Mouse (Mus musculus): ENCODE data around the gene Tchp. TPM values are rescaled to one million over a fixed set of nuclear protein-coding genes. Genes with fewer than 3 reads are reported as not detected.

Gene Tchp
- polyA plus RNA-seq, 3 experiments from 2014 or later = 4.4 to 30.2 (median 13.8) TPM

DNA sequence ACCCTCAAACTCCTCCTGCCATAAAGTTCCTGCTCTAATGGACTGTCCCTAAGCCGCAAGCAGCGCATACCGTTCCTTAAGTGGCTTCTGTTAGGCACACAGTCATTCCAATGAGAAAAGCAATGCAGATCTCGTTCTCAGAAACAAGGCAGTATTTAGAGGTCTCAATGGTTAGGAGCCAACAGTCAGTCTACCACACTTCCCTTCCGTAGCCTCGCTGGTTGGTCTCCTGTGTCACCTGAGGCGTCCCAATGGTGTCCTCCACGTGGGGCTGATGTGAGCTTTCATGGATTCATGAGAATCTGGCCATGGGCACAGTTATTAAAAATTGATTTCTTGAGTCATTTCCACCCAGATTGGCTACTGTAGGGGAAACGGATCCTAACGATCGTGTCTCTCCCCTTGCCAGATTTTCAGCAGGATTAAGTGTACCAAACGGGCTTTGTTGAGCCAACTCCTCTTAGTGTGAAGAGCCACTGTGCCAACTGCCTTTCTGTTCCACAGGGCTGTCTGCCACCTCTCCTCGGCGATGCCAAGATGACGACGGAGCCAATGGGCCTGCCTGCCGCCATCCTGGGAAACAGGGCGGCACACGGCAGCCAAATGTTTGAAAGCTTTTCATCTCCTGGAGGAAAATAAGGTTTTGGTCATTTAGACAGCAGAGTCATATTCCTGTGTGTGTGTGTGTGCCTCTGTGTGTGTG is 9.4 kb upstream of the Tchp start:
- no peak for ATAC-seq

DNA sequence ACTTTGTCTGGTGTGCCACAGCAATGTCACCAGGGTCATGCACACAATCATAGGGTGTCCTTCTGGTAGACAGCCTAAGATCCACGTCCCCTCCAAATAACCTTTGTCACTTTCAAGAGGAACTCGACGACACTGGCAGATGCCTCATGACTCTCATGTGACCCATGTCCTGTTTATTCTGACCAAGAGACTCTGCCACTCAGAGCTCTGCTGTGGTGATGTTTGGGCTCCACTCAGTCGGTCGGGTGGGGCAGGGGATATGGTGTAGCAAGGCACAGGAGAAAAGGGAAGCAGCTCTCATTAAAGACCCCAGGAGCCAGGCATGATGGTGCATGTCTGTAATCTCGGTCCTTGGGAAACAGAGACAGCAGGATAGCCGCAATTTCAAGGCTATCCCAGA is 8.5 kb upstream of the Tchp start:
- no peak for ATAC-seq

GRCm38 (mm10) chr5:114702403-114703392 is 4.9 kb upstream of the Tchp start:
- ATAC-seq = no peak

DNA sequence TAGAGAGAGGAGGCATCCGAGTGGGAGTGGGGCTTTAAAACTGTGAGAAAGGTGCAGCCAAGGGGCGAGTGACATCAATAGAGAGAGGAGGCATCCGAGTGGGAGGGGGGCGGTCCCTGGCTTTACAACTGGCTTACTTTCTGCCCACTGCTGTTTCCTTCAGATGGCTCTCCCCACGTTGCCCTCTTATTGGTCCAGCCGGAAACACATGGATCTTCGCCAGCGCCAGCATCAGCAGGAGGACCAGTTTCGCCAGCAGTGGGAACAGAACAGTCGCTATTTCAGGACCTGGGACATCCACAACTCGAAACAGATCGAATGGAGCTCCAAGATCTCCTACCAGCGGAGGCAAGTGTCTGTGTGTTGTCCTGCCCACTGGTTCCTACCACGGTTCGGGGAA is 931 bp downstream of the Tchp start:
- ATAC-seq = no peak

DNA sequence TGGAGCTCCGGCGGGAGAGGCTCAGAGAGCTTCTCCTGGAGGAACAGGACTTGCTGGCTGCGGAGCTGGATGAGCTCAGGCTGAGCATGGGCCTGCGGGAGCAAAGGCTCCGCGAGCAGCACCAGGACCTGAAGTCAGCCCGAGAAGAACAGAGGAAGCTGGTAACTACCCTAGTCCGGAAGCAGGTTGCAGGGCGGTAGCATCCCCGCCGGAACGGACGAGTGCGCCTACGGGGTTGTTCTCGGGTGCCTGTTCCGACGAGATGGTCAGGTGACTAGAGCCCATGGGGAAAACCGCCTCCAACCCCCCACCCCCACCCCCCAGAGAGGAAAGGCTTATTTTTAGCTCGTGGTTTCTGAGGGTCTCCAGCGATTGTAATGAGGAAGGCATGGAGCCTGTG is 1.8 kb downstream of the Tchp start:
- ATAC-seq = no peak

DNA sequence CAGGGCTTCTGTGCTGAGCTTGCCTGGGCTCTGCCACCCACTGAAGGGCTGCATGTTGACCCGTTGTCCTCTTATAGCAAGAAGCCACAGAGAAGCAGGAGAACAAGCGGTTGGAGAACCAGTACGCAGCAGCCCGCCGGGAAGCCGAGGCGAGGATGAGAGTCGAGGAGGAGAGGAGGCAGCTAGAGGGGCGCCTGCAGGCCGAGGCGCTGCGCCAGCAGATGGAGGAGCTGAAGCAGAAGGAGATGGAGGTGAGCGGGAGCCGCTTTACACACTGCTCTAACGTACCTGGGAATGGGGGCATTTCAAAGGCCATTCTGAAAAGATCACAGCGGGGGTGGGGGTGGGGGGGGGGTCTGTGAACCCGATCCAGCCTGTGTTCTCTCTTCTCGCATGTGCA is 7.0 kb downstream of the Tchp start:
- ATAC-seq = no peak

DNA sequence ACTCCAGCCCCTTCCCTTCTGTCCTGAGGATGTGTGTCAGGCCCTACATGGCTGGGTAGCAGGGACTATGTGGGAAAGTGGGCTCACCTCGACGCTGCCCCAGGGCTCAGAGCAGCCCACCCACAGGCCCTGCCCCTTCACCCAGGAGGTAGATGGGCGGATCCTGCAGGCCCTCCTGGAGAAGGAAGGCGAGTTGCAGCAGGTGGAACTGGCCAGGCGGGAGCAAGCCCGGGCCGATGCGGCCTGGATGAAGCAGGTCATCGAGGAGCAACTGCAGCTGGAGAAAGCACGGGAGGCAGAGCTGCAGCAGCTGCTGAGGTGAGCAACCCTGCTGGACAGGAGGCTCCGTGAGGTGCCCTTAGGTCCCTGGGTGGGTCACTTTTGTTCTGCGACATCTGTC is 9.7 kb downstream of the Tchp start:
- ATAC-seq = no peak

DNA sequence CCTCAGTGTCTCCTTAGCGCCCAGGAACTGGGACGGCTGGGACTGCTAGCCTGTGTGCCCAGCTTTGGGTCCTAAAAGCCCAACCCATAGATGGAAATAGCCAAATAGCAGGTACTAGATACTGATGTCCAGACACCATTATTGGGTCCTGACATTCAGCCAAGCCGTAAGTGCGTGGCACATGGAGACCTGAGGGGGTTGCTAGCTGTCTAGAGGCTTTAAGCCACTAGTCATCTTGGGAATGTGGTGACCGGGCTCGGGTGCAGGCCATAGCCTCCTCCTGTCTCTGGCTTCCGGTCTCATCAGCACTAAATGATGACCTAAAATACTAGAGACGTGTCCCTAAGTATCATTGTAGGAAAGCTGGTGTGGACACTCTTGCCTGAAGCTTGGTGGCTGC is 10.4 kb downstream of the Tchp start:
- ATAC-seq = no peak

GRCm38 (mm10) chr5:114718483-114718882 is 10.9 kb downstream of the Tchp start:
- no peak for ATAC-seq

DNA sequence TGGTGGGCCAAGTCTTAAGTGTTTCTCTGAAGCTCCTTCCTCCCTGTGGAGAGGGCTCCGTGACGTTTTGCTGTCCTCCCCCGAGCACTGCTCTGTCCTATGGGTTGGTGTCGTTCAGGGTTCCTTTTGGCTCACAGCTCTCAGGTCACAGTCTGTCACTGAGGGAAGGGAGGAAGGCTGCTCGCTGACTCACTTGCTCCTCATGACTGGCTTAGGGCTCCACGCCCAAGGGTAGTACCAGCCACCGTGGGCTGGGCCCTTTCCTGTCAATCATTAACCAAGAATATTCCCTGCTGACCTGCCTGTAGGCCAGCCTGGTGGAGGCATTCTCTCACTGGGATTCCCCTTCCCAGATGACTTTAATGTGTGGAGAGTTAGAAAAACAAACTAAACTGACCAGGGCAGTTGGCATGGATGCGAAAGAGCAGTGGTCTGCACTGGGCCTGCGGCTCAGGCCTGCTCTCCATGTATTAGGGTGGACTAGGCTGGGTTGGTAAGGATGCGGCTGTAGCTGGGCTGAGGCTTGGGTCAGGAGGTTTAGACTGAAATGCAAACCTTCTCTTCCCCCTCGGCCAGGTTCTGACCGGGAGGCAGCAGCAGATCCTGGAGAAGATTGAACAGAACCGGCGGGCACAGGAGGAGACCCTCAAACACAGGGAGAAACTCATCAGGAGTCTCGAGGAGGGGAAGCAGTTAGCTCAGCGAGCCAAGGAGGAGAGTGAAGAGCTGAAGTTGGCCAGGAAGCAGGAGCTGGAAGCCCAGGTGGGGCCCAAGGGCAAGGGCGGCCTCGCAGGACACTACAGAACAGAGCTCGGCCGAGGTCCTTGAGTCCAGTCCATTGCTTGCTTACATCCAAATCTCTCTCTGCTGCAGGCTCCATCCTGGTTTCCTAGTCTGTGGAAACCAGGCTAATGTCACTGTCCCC is 11.7 kb downstream of the Tchp start:
- ATAC-seq = no peak

DNA sequence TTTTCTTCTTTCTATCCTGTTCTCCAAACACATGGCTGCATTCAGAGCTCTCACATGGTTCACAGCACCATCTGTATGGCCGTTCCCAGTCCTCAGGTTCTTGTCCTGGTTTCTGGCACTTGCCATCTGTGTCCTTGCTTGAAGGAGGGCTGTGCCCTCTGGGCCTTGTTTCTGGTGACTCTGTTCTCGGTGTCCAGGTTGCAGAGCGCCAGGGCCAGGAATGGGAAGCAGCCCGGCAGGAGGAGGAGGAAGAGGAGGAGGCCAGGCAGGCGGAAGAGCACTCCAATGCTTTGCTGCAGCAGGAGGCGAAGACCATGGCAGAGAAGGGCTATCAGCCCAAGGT is 12.3 kb downstream of the Tchp start:
- ATAC-seq = no peak

DNA sequence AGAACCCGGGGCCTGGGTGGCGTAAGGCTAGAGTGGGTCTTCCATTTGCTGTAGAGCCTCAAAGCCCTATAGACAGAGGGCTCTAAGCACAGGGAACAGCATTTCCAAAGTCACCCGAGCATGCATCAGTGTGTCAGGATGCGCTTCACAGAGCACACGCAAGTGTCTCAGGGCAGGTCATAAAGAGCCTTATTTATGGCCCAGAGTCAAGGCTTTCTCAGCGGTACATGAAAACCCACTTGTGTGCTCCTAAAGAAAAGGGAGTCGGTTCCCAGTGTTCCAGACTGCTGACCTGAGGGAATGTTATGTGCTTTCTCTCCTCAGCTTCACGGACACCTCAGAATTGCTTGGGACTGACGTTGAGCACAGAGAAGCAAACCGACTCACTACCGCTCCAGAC is 13.2 kb downstream of the Tchp start:
- no peak for ATAC-seq

- no peak for ATAC-seq
Observed at GRCm38 (mm10) chr5:114721969-114722368, 14.4 kb downstream of the Tchp start.

DNA sequence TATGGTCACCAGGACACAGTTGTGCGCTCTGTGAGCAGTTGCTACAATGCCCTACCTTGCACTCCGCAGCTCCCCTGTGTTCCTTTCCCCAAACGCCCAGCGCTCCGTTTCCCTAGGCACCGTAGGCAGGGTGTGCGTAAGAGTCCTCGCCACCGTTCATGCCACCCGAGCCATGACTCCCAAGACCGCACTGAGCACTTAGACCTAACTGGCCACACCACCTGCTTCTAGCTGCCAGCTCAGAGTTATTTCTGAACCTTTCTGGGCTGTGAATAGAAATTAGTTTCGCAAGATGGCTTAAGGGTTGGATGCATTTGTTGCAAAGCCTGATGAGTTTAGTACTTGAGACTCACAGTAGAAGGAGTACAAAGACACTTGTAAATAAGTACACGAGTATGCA is 15.3 kb downstream of the Tchp start:
- ATAC-seq = no peak

GRCm38 (mm10) chr5:114728160-114728559 is 20.6 kb downstream of the Tchp start:
- ATAC-seq = no peak

- ATAC-seq = no peak
Observed at GRCm38 (mm10) chr5:114730129-114730528, 22.6 kb downstream of the Tchp start.

- ATAC-seq = no peak
Observed at GRCm38 (mm10) chr5:114731498-114731897, 23.9 kb downstream of the Tchp start.

- ATAC-seq = no peak
Observed at GRCm38 (mm10) chr5:114731969-114732368, 24.4 kb downstream of the Tchp start.

- no peak for ATAC-seq
Observed at GRCm38 (mm10) chr5:114733606-114734005, 26.0 kb downstream of the Tchp start.

DNA sequence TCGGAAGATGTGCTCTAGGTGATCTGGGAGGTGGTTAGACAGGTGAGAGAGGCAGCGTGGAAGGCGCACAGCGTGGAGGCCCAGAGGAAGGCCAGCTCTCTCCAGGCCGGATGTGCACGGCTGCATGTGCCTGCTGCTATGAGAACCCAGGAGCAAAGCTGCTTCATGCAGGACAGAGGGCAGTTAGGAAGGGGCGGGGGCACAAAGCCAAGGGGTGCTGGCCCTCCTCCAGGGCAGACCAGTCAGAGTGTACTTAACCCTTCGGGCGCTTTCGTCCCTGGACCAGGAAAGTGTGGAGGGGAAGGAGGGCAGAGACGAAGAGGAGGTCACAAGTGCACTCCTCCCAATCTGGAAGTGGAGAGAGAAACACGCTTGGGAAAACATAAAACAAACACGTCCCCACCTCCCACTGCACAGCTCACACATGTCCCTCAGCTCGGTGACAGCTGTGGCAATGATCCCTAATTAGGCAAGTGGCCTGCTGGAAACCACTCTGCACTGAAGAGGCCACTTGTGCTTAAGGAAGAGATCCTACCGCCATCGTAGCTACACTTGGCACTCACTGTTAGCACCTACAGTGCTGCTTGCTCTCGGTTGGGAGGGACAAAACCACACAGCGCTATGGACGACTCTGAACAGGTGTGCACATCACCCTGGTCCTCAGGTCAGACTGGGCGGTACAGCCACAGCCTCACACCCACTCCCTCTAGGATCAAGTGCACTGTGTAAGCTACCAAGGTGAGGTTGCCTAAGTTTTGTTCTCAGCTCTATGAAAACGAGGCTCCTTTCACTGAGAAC is 29.7 kb downstream of the Tchp start:
- no peak for ATAC-seq

- no peak for ATAC-seq
Observed at GRCm38 (mm10) chr5:114738707-114739241, 31.2 kb downstream of the Tchp start.

GRCm38 (mm10) chr5:114740595-114740994 is 33.0 kb downstream of the Tchp start:
- no peak for ATAC-seq
